Mouse (Mus musculus) heart, adult 2 months (tissue): ENCODE results near the gene Cemip2.

Experiments used
- CTCF ChIP-seq: fragments of 200-600 bp; IDR thresholded peaks from 2 replicates; pipeline ENCODE4 v1.8.1; 2022; ENCODE audit warnings: antibody characterized with exemption, mild to moderate bottlenecking, moderate library complexity
- EP300 ChIP-seq: fragments of 200-500 bp; IDR thresholded peaks from 2 replicates; pipeline ENCODE4 v1.6.1; 2011; ENCODE audit warnings: low read depth, low read length, control low read depth; ENCODE audit not compliant: insufficient read depth
- POLR2A ChIP-seq: fragments of 200-500 bp; IDR thresholded peaks from 2 replicates; pipeline ENCODE4 v1.6.1; 2011; ENCODE audit warnings: mild to moderate bottlenecking, low read depth, low read length, control low read depth; ENCODE audit not compliant: insufficient read depth

- TF ChIP-seq CTCF (peak; percentile 79), POLR2A (no peak), EP300 (no peak)
Measured at GRCm38 (mm10) chr19:21734112-21734511, 44.0 kb upstream of the Cemip2 start.
